Mouse (Mus musculus) liver, postnatal 0 days (tissue): ENCODE measurements at regions not wholly inside any gene's neighbourhood (a gene's known extent, or its start where the extent isn't known, plus 50 kb on each side); places are given as distances from the start of the nearest gene placed in this dataset.

Experiments
- ATAC-seq: fragments of 200-750 bp; cut with Nextera tagmentation; 2 replicates; pipeline ENCODE4 v1.8.0; 2017; ENCODE audit warnings: mild to moderate bottlenecking, moderate library complexity
- DNase-seq: peaks from one replicate; pipeline ENCODE4 v3.0.0-alpha.2; 2016
- H3K27ac ChIP-seq: fragments of 300-500 bp; sonication (generic); 2 replicates; pipeline ENCODE4 v1.5.1; 2014; ENCODE audit warnings: antibody characterized with exemption, moderate library complexity, mild to moderate bottlenecking, low read depth
- H3K27me3 ChIP-seq: fragments of 300-500 bp; sonication (generic); 2 replicates; pipeline ENCODE4 v1.6.1; 2014; ENCODE audit warnings: low read length, control low read depth, mixed read lengths; ENCODE audit not compliant: insufficient read depth
- H3K36me3 ChIP-seq: fragments of 300-500 bp; sonication (generic); replicated peaks from 2 replicates; pipeline ENCODE4 v1.6.1; 2014; ENCODE audit warnings: mild to moderate bottlenecking, control low read depth, low read length, moderate library complexity, mixed read lengths; ENCODE audit not compliant: insufficient read depth
- H3K4me1 ChIP-seq: fragments of 300-500 bp; sonication (generic); 2 replicates; pipeline ENCODE4 v1.6.1; 2014; ENCODE audit warnings: antibody characterized with exemption, mild to moderate bottlenecking, control low read depth; ENCODE audit not compliant: insufficient read depth
- H3K4me2 ChIP-seq: fragments of 300-500 bp; sonication (generic); 2 replicates; pipeline ENCODE4 v1.6.1; 2014; ENCODE audit warnings: low read depth, mild to moderate bottlenecking, low read length, moderate library complexity, mixed read lengths
- H3K4me3 ChIP-seq: fragments of 300-500 bp; sonication (generic); 2 replicates; pipeline ENCODE4 v1.5.1; 2014; ENCODE audit warnings: low read depth, low read length
- H3K9ac ChIP-seq: fragments of 300-500 bp; sonication (generic); replicated peaks from 2 replicates; pipeline ENCODE4 v1.6.1; 2014; ENCODE audit warnings: mild to moderate bottlenecking, moderate library complexity
- H3K9me3 ChIP-seq: fragments of 300-500 bp; sonication (generic); 2 replicates; pipeline ENCODE4 v1.6.1; 2016; ENCODE audit warnings: mild to moderate bottlenecking, control low read depth, low read length, mixed read lengths
- CTCF ChIP-seq: sonication (generic); IDR thresholded peaks from 2 replicates; pipeline ENCODE4 v1.5.1; 2016; ENCODE audit warnings: antibody characterized with exemption, low read depth
- EP300 ChIP-seq: IDR thresholded peaks from 2 replicates; pipeline ENCODE4 v1.6.1; 2016; ENCODE audit warnings: antibody characterized with exemption, low read depth, mild to moderate bottlenecking
- WGBS: fragments of 180-500 bp; shearing (Covaris S2); extraction: QIAGEN DNeasy Blood & Tissue Kit; methylation state at CpG from one replicate; pipeline ENCODE4 v1.1.7; 2014; ENCODE audit not compliant: insufficient replicate concordance; 5-methylcytosine and 5-hydroxymethylcytosine counted together

DNA sequence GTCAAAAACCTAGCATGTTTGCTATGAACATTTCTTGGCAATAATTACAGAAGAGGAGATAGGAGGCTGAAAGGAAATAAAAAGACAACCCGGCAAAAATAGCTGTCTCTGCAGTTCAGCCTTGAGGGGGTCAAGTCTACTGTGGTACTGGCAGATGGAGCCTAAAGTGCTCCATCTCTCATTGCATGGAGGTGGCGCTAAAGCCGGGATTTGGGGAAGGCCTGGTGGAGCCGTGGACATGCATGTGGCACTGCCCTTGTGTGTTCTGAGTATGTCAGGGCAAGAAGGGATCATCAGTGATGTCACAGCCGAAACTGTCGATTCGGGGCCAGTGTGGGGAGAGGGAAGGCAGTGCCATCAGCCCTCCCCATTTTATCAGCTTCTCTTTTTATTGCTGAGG is 161.3 kb upstream of the 9630041A04Rik start:
- WGBS, result 71% methylated on average over 7 of the region's 7 CpGs
- no peak overlapping the region for H3K4me3 ChIP-seq
- no peaks in the 10 kb centered on the region for H3K36me3 ChIP-seq
- no peak overlapping the region for H3K27ac ChIP-seq
- H3K9ac ChIP-seq, result no peak overlapping the region
- no peak for ATAC-seq
- TF ChIP-seq CTCF (no peak), EP300 (no peak)
- no peak for DNase-seq
- H3K27me3 ChIP-seq, result no peaks in the 10 kb centered on the region
- H3K4me2 ChIP-seq, result no peak overlapping the region
- H3K4me1 ChIP-seq, result no peaks in the 10 kb centered on the region
- no peaks in the 10 kb centered on the region for H3K9me3 ChIP-seq

DNA sequence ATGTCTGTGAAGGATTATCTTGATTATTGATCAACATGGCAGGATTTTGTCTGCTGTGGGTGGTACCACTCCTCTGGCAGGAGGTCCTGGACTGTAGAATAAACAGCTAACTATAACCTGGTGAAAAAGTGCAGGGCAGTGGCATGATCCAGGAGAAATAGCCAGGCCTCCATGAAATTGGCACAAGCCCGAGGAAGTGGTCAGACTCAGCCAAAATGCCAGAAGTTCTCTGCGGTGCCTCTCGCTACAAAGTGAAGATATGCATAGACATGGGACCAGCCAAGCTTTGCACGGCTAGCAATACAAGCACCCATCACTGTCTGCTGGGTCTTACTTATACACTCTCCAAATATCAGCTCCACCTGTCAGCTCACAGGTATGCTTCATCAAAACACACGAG is 167.6 kb upstream of the 9630041A04Rik start:
- no peak overlapping the region for H3K27ac ChIP-seq
- H3K4me2 ChIP-seq, result no peak overlapping the region
- H3K9me3 ChIP-seq, result no peaks in the 10 kb centered on the region
- H3K4me1 ChIP-seq, result no peaks in the 10 kb centered on the region
- H3K9ac ChIP-seq, result no peak overlapping the region
- DNase-seq (no peak), ATAC-seq (no peak)
- no peak for TF ChIP-seq EP300
- no peak for TF ChIP-seq CTCF
- WGBS, result 70% methylated on average over 5 of the region's 5 CpGs
- H3K27me3 ChIP-seq, result 0 out of 2 replicates have a peak, but pooled peaks cover 3% of the 10 kb centered on the region
- no peaks in the 10 kb centered on the region for H3K36me3 ChIP-seq
- H3K4me3 ChIP-seq, result no peak overlapping the region

DNA sequence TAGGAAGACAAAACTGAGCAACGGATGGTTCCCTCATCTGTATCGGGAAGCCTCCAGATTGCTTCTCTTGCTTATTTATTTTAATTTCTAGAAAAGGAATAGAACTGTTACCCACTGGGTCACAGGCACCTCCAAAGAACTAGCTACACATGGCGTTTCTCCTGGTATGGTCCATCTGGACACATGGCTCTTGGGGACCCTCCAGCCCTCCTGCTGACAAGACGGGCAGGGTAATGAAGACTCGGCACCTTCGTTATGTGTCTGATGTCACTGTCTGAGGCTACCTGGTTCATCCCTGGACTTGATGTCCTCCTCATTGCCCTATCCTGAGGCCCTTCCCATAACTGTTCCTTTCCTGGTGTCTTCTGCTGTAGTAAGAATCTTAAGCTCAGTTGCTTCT is 170.3 kb upstream of the 9630041A04Rik start:
- 83% methylated on average over 6 of the region's 6 CpGs for WGBS
- no peak overlapping the region for H3K4me2 ChIP-seq
- 0 out of 2 replicates have a peak, but pooled peaks cover 3% of the 10 kb centered on the region for H3K27me3 ChIP-seq
- H3K4me3 ChIP-seq, result no peak overlapping the region
- no peak for ATAC-seq
- H3K36me3 ChIP-seq, result no peaks in the 10 kb centered on the region
- no peak overlapping the region for H3K27ac ChIP-seq
- H3K9me3 ChIP-seq, result no peaks in the 10 kb centered on the region
- no peak overlapping the region for H3K9ac ChIP-seq
- no peaks in the 10 kb centered on the region for H3K4me1 ChIP-seq
- TF ChIP-seq EP300, result no peak
- no peak for TF ChIP-seq CTCF
- DNase-seq, result no peak

DNA sequence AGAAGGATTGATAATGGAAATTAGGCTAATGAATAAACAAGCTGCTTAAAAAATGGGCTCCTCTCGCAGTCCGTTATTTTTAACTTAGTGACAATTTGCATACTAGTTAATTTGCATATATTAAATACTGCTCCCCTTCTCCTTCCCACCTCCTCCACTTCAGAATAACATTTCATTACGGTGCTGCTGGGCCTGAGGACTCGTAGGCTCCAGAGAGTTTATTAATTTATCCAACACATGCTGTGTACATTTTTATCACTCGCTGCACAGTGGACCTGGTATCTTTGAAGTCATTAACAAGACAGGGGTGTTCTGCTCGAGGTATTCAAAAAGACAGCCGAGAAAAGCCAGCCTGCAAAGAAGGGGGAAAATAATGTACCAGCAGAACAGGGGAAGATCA is 170.7 kb upstream of the 9630041A04Rik start:
- H3K9ac ChIP-seq, result no peak overlapping the region
- H3K27ac ChIP-seq, result no peak overlapping the region
- 59% methylated on average over 7 of the region's 7 CpGs for WGBS
- 0 out of 2 replicates have a peak, but pooled peaks cover 3% of the 10 kb centered on the region for H3K27me3 ChIP-seq
- H3K36me3 ChIP-seq, result no peaks in the 10 kb centered on the region
- no peak for DNase-seq
- TF ChIP-seq CTCF, result no peak
- no peak for TF ChIP-seq EP300
- no peak overlapping the region for H3K4me2 ChIP-seq
- no peaks in the 10 kb centered on the region for H3K4me1 ChIP-seq
- H3K9me3 ChIP-seq, result no peaks in the 10 kb centered on the region
- no peak for ATAC-seq
- H3K4me3 ChIP-seq, result no peak overlapping the region

DNA sequence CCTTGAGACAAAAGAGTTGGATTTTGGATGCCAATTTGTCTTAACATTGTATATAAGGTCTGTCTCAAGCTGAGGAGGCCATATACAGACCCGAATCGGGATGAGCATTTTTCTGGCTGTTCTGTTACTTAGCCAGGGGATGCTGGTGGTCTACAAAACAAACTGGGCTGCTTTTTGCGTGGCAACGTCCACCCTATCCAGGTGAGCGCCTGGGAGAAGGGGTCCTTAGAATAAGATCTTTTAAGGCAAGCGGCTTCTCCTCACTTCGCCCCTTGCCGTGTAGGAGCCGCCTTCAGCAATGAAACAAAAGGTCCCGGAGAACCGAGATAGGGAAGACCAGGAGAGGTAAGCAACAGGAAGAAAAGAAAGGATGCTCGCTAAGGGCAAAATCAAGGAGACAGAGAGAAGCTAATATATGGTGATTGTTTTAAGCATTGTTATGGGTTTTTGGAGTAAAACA is 171.2 kb upstream of the 9630041A04Rik start:
- no peak for DNase-seq
- H3K4me1 ChIP-seq, result no peaks in the 10 kb centered on the region
- H3K9me3 ChIP-seq, result no peaks in the 10 kb centered on the region
- 0 out of 2 replicates have a peak, but pooled peaks cover 3% of the 10 kb centered on the region for H3K27me3 ChIP-seq
- 25% methylated on average over 12 of the region's 12 CpGs for whole genome bisulfite sequencing
- no peak for ATAC-seq
- no peak overlapping the region for H3K27ac ChIP-seq
- H3K36me3 ChIP-seq, result no peaks in the 10 kb centered on the region
- no peak overlapping the region for H3K4me3 ChIP-seq
- TF ChIP-seq EP300 (no peak), CTCF (no peak)
- no peak overlapping the region for H3K4me2 ChIP-seq
- no peak overlapping the region for H3K9ac ChIP-seq

DNA sequence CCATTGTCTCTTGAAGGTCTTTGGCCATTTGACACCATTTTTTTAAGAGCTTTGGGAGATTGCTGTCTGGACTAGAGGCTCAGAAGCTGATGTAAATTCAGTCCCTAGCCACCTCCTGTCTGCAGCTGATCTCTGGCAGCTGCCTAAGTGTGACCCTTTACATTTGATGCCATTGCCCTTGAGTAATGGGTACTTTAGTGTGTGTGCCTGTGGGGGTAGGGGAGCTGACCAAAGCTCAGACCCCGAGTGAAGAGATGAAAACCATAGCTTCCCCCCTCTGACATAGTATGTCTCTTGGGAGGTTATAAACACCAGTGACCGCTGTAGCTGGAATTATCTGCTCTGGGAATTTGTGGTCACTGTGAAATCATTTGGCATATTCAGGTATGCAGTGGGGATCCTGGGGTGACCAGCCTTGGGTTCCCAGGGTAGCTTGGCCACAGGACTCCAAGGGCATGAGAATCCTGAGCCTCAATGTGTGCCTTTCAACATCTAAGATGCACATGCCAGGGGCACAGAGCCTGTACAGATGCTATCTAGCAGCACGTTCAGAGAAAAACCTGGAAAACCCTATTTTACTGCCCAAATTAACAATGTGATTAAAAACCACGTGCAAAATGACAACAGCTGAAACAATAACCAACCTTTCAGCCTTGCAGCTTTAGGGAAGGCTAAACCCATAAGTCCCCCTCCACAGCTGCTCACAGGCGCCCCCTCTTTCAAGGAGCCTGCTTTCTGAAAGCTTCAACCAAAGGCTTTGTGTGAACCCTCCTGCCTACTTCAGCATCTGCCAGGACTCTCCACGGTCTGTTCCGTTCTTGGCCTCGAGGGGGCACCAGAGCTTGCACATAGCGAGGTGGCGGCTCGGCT is 171.9 kb upstream of the 9630041A04Rik start:
- Histone ChIP-seq H3K36me3 (no peaks in the 10 kb centered on the region), H3K4me3 (no peak overlapping the region), H3K9ac (no peak overlapping the region), H3K27ac (no peak overlapping the region), H3K4me2 (no peak overlapping the region), H3K27me3 (0 out of 2 replicates have a peak, but pooled peaks cover 3% of the 10 kb centered on the region), H3K4me1 (no peaks in the 10 kb centered on the region), H3K9me3 (no peaks in the 10 kb centered on the region)
- ATAC-seq (no peak), DNase-seq (peak; percentile 66)
- TF ChIP-seq EP300 (no peak), CTCF (peak; percentile 77)
- 17% methylated on average over 11 of the region's 11 CpGs for WGBS
